Mouse (Mus musculus): Measurements from ENCODE around the gene Fam69b.

DNA sequence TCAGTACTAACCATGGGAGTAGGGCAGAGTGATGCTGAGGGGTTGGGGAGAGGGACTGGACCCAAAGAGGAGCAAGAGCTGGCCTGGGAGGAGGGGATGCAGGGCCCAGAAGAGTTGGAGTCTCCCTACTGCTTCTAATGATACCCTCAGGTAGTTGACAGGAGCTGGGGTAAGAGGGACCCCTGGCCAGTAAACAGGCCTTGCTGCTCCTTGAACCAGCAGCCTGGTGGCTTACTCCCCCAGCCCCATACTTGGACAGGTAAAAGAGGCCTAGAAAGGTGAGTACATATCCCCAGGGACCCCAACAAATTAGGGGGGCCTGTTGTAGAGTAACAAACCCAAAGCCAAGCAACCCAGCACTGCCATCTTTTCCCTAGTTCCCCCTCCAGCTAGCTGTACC lies 19.5 kb upstream of the Fam69b start:
- no peak for TF ChIP-seq CTCF (IDR thresholded peaks at IDR 0.05)
- no peak for TF ChIP-seq POLR2A (IDR thresholded peaks at IDR 0.05; ENCODE audit: insufficient read depth, low read depth, low read length)

Data from heart, adult 2 months (tissue).